Mouse (Mus musculus): ENCODE measurements around the gene Snx21. TPM values are rescaled to one million over a fixed set of nuclear protein-coding genes. Genes with fewer than 3 reads are reported as not detected.
"Not testable (repeated sequence)": the region's sequence is repeated elsewhere in the genome, so short reads cannot be mapped to it uniquely, and the experiment has no call there.

Gene Snx21
- polyA plus RNA-seq, 1 experiment from 2014 or later: 41.4 TPM

DNA sequence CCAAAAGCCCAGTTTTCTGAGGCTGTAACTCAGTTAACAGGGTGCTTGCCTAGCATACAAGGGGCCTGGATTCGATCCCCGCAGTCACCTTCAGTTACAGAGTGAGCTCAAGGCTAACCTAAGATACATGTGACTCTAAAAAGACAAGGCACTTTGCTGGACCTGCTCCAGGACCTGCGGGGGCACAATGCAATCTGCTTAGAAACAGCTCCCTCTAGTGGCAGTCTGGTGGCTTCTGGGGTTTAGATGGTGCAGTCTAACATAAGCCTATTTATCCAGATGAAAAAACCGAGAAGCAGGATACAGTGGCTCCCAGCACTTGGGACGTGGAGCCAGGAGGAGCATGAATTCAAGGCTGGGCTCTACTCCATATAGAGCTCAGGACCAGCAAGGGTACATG is 8.7 kb downstream of the Snx21 start:
- no peak overlapping the region for H3K9ac ChIP-seq (ENCODE audit: low read depth, low read length)
- 40% methylated on average over 5 of the region's 5 CpGs for WGBS
- H3K27me3 ChIP-seq (ENCODE audit: control insufficient read depth, insufficient read depth, low read depth, low read length): no peaks in the 10 kb centered on the region
- H3K4me3 ChIP-seq (ENCODE audit: low read depth, low read length): no peak overlapping the region
- no peaks in the 10 kb centered on the region for H3K9me3 ChIP-seq (replicated peaks; ENCODE audit: control insufficient read depth, low read length, poor library complexity, severe bottlenecking)
- no peak overlapping the region for H3K27ac ChIP-seq (ENCODE audit: low read length)
- H3K36me3 ChIP-seq (ENCODE audit: control insufficient read depth, insufficient read depth, low read length): peaks cover 30% of the 10 kb centered on the region
- no peak overlapping the region for H3K4me2 ChIP-seq (ENCODE audit: low read length)
- 0 out of 2 replicates have a peak, but pooled peaks have one; percentile 39 for ATAC-seq
- H3K4me1 ChIP-seq (ENCODE audit: control insufficient read depth, insufficient read depth, low read length): no peaks in the 10 kb centered on the region

DNA sequence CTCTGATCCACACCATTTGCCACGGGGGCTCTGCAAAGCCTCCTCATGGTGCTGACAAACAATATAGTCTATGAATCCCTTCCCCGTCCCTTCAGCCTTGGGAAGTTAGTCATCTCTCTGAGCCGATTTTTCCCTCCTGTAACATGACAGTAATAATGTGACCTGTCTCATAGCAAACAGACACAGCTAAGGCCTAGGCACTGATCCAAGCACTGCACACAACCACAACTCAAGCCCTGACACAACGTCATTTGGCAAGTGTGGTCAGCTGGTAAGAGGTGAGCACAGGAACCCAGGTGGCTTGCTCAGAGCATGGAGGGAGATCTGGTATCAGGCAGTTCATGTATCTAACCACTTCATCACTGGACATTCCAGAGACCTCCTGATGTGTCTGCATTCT is 10.2 kb downstream of the Snx21 start:
- no peaks in the 10 kb centered on the region for H3K9me3 ChIP-seq (replicated peaks; ENCODE audit: control insufficient read depth, low read length, poor library complexity, severe bottlenecking)
- H3K4me2 ChIP-seq (ENCODE audit: low read length): no peak overlapping the region
- H3K36me3 ChIP-seq (ENCODE audit: control insufficient read depth, insufficient read depth, low read length): peaks cover 31% of the 10 kb centered on the region
- no peak overlapping the region for H3K4me3 ChIP-seq (ENCODE audit: low read depth, low read length)
- H3K9ac ChIP-seq (ENCODE audit: low read depth, low read length): no peak overlapping the region
- H3K27me3 ChIP-seq (ENCODE audit: control insufficient read depth, insufficient read depth, low read depth, low read length): no peaks in the 10 kb centered on the region
- WGBS: 88% methylated on average over 4 of the region's 4 CpGs
- no peak for ATAC-seq
- no peaks in the 10 kb centered on the region for H3K4me1 ChIP-seq (ENCODE audit: control insufficient read depth, insufficient read depth, low read length)
- no peak overlapping the region for H3K27ac ChIP-seq (ENCODE audit: low read length)

DNA sequence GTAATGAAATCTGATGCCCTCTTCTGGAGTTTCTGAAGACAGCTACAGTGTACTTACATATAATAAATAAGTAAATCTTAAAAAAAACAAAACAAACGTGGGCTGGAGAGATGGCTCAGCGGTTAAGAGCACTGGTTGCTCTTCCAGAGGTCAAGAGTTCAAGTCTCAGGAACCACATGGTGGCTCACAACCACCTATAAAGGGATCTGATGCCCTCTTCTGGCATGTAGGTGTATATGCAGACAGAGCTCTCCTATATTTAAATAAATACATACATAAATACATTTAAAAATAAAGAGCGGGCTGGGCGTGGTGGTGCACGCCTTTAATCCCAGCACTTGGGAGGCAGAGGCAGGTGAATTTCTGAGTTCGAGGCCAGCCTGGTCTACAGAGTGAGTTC is 12.9 kb downstream of the Snx21 start:
- not testable (repeated sequence) for H3K9ac ChIP-seq (ENCODE audit: low read depth, low read length); H3K27me3 ChIP-seq (ENCODE audit: control insufficient read depth, insufficient read depth, low read depth, low read length); H3K27ac ChIP-seq (ENCODE audit: low read length); H3K4me3 ChIP-seq (ENCODE audit: low read depth, low read length); H3K4me1 ChIP-seq (ENCODE audit: control insufficient read depth, insufficient read depth, low read length); H3K9me3 ChIP-seq (replicated peaks; ENCODE audit: control insufficient read depth, low read length, poor library complexity, severe bottlenecking); ATAC-seq; H3K4me2 ChIP-seq (ENCODE audit: low read length)
- WGBS: 80% methylated on average over 5 of the region's 6 CpGs
- peaks cover 14% of the 10 kb centered on the region for H3K36me3 ChIP-seq (ENCODE audit: control insufficient read depth, insufficient read depth, low read length)

DNA sequence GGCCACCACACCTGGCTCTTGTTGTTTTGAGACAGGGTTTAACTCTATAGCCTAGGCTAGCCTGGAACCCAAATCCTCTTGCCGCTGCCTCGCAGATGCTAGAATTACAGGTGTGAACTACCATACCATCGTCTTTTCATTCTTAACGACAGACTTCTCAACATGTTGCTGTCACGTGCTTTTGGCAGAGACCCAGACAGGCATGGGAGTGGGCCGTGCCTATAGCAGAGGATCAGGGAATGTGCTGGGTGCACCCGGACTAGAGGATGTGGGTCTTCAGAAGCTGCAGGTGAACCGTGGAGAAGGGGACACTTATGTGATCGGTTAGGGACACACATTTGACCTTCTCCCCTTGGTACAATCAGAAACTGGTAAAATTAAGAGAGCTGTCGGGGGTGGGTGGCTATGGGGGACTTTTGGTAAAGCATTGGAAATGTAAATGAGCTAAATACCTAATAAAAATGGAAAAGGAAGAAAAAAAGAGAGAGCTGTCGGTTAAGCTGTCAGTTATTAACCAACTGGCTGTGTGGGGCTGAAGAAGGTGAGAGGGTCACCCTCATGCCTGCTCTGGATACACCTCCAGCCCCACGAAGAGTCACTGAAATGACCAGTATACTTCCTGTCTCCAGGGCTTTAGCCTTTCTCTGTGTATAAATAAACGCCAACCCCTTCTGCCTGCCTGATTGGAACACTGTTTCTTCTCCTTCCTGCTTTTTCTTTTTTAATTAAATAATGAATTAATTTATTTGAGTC is 14.8 kb downstream of the Snx21 start:
- Histone ChIP-seq H3K36me3 (ENCODE audit: control insufficient read depth, insufficient read depth, low read length) (peaks cover 9% of the 10 kb centered on the region), H3K9ac (ENCODE audit: low read depth, low read length) (no peak overlapping the region)

DNA sequence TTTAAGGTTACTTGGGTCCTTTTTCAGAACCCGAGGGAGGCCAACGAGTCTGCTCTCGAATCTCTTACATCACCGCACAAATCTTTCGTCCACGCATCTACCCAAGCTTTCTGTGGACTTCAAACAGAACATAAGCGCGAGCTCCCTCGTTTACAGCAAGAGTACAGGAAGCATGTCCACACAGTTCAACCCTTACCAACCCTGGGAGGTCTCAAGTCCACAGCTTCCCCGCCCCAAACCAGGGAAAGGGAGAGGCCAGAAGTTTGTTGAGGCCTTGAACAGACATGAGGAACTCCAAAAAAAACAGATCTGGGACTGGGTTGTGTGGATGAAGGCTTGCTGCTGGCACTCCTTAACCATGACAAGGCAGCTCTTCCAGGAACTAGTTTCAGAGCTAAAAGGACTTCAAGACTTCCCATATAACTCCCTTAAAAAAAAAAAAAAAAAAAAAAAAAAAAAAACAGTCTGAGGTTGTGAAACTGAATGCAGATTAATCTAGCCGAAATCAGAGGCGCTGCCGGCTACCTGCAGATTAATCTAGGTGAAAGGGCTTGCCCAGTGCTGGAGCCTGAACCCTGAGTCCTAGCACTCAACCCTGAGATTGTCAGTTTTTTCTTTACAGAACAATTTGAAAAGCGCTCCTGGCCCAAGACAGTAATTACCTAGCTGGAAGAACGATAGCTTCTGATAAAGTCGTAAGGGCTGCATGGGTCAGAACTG is 17.7 kb downstream of the Snx21 start:
- Histone ChIP-seq H3K9ac (ENCODE audit: low read depth, low read length) (peak overlapping the region; percentile 74), H3K4me1 (ENCODE audit: control insufficient read depth, insufficient read depth, low read length) (peaks cover 30% of the 10 kb centered on the region), H3K4me2 (ENCODE audit: low read length) (peak overlapping the region; percentile 74), H3K4me3 (ENCODE audit: low read depth, low read length) (peak overlapping the region; percentile 76), H3K27me3 (ENCODE audit: control insufficient read depth, insufficient read depth, low read depth, low read length) (no peaks in the 10 kb centered on the region), H3K27ac (ENCODE audit: low read length) (no peak overlapping the region), H3K9me3 (replicated peaks; ENCODE audit: control insufficient read depth, low read length, poor library complexity, severe bottlenecking) (no peaks in the 10 kb centered on the region), H3K36me3 (ENCODE audit: control insufficient read depth, insufficient read depth, low read length) (peaks cover 4% of the 10 kb centered on the region)
- ATAC-seq: no peak
- WGBS: 94% methylated on average over 16 of the region's 16 CpGs

More for the DNA sequence above, 14.8 kb downstream of the Snx21 start:
- WGBS: 92% methylated on average over 13 of the region's 13 CpGs
- Histone ChIP-seq H3K4me3 (ENCODE audit: low read depth, low read length) (no peak overlapping the region), H3K27ac (ENCODE audit: low read length) (no peak overlapping the region), H3K4me1 (ENCODE audit: control insufficient read depth, insufficient read depth, low read length) (peaks cover 13% of the 10 kb centered on the region), H3K27me3 (ENCODE audit: control insufficient read depth, insufficient read depth, low read depth, low read length) (no peaks in the 10 kb centered on the region), H3K4me2 (ENCODE audit: low read length) (no peak overlapping the region), H3K9me3 (replicated peaks; ENCODE audit: control insufficient read depth, low read length, poor library complexity, severe bottlenecking) (no peaks in the 10 kb centered on the region)
- no peak for ATAC-seq

DNA sequence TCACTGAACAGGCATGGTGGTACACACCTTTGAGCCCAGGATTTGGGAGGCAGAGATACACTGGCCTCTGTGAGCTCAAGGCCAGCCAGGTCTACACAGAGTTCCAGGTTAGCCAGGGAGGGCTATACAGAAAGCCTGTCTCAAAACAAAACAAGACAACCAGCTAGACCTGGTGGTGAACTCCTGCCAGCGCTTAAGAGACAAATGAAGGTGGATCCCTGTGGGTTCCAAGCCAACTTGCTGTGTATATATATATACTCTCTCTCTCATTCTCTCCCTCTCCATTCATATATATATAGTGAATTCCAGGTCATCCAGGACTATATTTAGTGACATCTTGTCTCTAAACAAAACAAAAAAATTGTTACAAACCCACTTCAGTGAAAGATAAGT is 18.3 kb downstream of the Snx21 start:
- H3K27ac ChIP-seq (ENCODE audit: low read length): peak overlapping the region; percentile 79

DNA sequence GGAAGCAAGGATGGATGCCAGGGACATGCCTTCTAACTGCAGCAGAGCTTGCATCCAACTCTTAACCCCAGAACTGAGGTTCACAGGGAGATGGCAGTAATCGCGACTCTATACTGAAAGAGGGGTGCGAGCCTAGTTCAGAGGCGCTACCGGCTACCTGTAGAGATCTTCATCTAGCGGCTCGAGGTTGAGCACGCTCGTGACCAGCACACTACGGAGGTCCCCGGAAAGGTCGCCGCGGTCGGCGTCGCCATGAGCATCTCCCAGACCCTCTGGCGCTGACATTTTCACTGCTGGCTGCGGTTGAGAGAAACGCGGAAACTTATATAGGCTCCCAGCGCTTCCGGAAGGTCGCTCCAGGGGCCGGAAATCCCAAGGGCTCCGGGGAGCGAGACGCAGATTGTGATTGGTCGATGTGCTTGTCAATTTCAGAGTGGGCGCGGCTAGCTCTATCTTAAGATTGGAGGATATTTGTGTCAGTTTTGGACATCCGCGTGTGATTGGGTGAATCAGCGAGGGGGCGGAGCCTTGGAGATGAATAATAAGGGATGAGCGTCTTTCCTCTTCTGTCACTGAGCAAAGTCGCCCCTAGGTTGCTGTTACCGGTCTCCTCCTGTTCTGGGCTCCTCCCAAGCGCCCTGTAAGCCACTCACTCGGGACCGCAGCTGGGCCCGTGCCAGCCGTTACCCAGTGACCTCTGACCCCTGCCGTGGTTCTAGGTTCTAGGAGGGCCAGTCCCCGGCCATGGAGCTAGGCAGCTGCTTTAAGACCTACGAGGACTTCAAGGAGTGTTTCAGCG is 19.1 kb downstream of the Snx21 start, which contains the start of the genes Acot8 and Zswim3:
Acot8 (minus strand) TSS at position 350 of the 799 bp plus-strand sequence.
Zswim3 (plus strand) TSS at position 566 of the 799 bp plus-strand sequence.
- under 1% methylated on average over 47 of the region's 47 CpGs for WGBS
- Histone ChIP-seq H3K36me3 (ENCODE audit: control insufficient read depth, insufficient read depth, low read length) (peaks cover 7% of the 10 kb centered on the region), H3K27me3 (ENCODE audit: control insufficient read depth, insufficient read depth, low read depth, low read length) (no peaks in the 10 kb centered on the region), H3K4me2 (ENCODE audit: low read length) (peak within 1 kb of the TSS; percentile 74), H3K4me1 (ENCODE audit: control insufficient read depth, insufficient read depth, low read length) (peaks cover 30% of the 10 kb centered on the region), H3K9ac (ENCODE audit: low read depth, low read length) (peak within 1 kb of the TSS; percentile 83), H3K4me3 (ENCODE audit: low read depth, low read length) (peak within 1 kb of the TSS; percentile 76), H3K27ac (ENCODE audit: low read length) (peak within 1 kb of the TSS; percentile 81), H3K9me3 (replicated peaks; ENCODE audit: control insufficient read depth, low read length, poor library complexity, severe bottlenecking) (no peaks in the 10 kb centered on the region)
- peak; percentile 96 for ATAC-seq

More for the DNA sequence above, 18.3 kb downstream of the Snx21 start:
- 68% methylated on average over 1 of the region's 1 CpGs for WGBS
- no peaks in the 10 kb centered on the region for H3K27me3 ChIP-seq (ENCODE audit: control insufficient read depth, insufficient read depth, low read depth, low read length)
- H3K9me3 ChIP-seq (replicated peaks; ENCODE audit: control insufficient read depth, low read length, poor library complexity, severe bottlenecking): no peaks in the 10 kb centered on the region
- H3K4me1 ChIP-seq (ENCODE audit: control insufficient read depth, insufficient read depth, low read length): peaks cover 30% of the 10 kb centered on the region
- H3K4me2 ChIP-seq (ENCODE audit: low read length): peak overlapping the region; percentile 74
- peak overlapping the region; percentile 76 for H3K4me3 ChIP-seq (ENCODE audit: low read depth, low read length)
- ATAC-seq: no peak
- H3K36me3 ChIP-seq (ENCODE audit: control insufficient read depth, insufficient read depth, low read length): peaks cover 4% of the 10 kb centered on the region
- H3K9ac ChIP-seq (ENCODE audit: low read depth, low read length): peak overlapping the region; percentile 74

DNA sequence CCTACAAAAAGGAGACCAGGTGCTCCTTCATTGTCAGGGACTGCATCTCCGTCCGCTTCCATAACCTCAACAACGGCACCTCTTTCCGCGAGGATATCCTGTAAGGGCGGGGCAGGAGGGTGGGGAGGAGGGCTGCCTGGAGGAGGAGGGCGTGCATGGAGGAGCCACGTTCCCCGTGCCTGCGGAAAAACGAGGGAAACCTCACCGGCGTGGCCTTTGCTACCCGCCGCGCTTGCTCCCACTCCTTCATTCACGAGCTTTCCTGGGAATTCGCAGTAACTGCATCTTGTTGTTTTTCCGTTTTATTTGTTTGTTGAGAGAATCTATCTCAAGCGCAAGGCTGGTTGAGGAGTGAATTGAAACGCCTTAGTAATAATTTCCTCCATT is 19.7 kb downstream of the Snx21 start:
- peak overlapping the region; percentile 83 for H3K9ac ChIP-seq (ENCODE audit: low read depth, low read length)
- H3K36me3 ChIP-seq (ENCODE audit: control insufficient read depth, insufficient read depth, low read length): peaks cover 6% of the 10 kb centered on the region; the same call in 1 of the 2 replicates
- peak overlapping the region; percentile 81 for H3K27ac ChIP-seq (ENCODE audit: low read length)
- ATAC-seq: peak; percentile 49
- H3K4me2 ChIP-seq (ENCODE audit: low read length): peak overlapping the region; percentile 68
- 1% methylated on average over 21 of the region's 21 CpGs for WGBS
- peaks cover 30% of the 10 kb centered on the region for H3K4me1 ChIP-seq (ENCODE audit: control insufficient read depth, insufficient read depth, low read length)
- no peaks in the 10 kb centered on the region for H3K27me3 ChIP-seq (ENCODE audit: control insufficient read depth, insufficient read depth, low read depth, low read length)
- peak overlapping the region; percentile 76 for H3K4me3 ChIP-seq (ENCODE audit: low read depth, low read length)
- no peaks in the 10 kb centered on the region for H3K9me3 ChIP-seq (replicated peaks; ENCODE audit: control insufficient read depth, low read length, poor library complexity, severe bottlenecking)
